Mouse (Mus musculus): ENCODE measurements around the gene Evi5. TPM values are rescaled to one million over a fixed set of nuclear protein-coding genes. Genes with fewer than 3 reads are reported as not detected.

The Evi5 gene
- 43.4 TPM for polyA plus RNA-seq (2021)

DNA sequence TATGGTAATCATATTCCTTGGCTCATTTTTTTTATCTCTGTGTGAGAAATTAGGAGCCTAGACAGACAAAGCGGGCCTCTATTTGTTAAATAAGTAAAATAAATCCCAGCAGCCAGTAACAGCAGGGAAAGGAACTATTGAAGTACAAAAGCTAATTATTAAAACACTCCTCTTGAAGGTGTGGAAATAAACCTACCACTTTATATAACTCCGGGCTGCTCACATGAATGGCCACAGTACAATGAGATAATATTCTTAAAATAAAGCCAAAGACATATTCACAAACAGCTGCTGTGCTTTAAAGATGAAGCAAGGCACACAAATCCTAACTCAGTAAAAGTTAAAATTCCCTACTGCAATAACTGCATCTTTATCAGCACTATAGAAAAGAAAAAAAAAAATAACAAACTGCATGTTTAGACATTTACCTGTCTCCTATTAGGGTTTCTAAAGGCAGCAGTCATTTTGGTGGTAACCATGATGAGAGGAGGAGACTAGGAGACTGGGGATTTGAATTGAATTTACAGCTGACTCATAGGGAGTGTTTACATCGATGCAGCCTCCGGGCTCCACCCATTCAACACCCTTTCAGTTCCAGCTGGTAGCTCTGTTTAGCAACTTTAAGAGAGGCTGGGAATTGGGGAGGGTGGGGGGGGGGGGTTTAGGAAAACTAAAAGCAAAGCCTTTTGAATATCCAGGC lies at the start of gene Evi5:
TSS of gene Evi5 (minus strand) at position 547 of the 700 bp plus-strand sequence.
- ChIA-PET CTCF (no interaction called here), POLR2A (interaction anchor here (1.9 kb wide), 1 partner anchor 23 kb away, joined by 5 read pairs; no protein-coding TSS in a partner anchor)
- DNase-seq (ENCODE audit: low read depth, low spot score) (no peak), ATAC-seq (peak; percentile 39)
- peaks cover 6% of the 10 kb centered on the region for H3K27me3 ChIP-seq
- in situ Hi-C loops (cut with MboI; ENCODE audit: low pct_unique_long_range_greater_than_20kb) = no loop called here
- TF ChIP-seq CTCF (IDR thresholded peaks at IDR 0.05) = no peak

DNA sequence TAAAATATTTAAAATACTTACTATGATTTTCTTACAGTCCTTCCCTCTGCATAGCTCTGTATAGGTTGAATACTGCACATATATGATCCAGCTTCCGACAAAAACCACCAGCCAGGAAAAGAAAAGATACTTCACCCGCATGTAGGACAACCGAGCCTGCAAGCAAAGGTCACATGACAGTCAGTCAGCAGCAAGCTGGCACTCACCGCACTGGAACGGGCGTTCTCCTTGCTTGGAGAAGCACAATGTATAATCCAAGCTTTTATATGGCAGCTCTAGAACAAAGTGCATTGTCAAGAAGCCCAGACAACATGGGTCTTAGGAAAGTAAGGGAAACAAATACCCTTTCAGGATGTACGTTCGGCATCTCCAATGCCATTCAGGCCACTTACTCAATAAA lies 49.7 kb upstream of the Evi5 start:
- ChIA-PET CTCF (interaction anchor here (1.2 to 2.1 kb wide), 3 partner anchors 13 to 80 kb away, joined by 5 to 11 read pairs (median 6); partner anchors contain the start of gene Fam69a), POLR2A (no interaction called here)
- in situ Hi-C loops (cut with MboI; ENCODE audit: low pct_unique_long_range_greater_than_20kb) = loop anchor here (25.0 kb wide), 1 partner anchor 738 kb away; the partner anchor contains the start of genes Dgkq and Idua

DNA sequence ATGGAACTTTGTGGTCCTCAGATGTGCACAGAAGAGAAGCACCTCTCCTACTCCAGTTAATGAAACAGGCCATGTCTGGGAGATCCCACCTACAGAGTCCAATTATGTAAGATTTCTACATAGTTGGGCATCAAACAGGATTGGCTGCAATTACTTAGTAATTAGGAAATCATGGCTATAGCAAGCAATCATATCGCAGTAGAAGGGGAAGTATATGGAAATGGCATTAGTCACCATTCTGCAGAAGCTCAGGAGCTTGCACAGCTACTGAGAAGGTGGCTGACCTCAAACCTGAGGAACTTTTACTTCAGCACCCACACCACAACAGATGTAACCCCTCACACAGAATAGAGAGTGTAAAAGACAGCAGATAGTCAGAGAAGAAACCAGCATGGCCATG lies 47.9 kb upstream of the Evi5 start:
- DNase-seq (ENCODE audit: low read depth, low spot score) (no peak), ATAC-seq (no peak)
- no peaks in the 10 kb centered on the region for H3K27me3 ChIP-seq
- ChIA-PET CTCF (interaction anchor here (1.0 to 5.0 kb wide), 14 partner anchors 10 to 193 kb away, joined by 3 to 61 read pairs (median 7); partner anchors contain the start of gene Fam69a), POLR2A (no interaction called here)
- no peak for TF ChIP-seq CTCF (IDR thresholded peaks at IDR 0.05)
- in situ Hi-C loops (cut with MboI; ENCODE audit: low pct_unique_long_range_greater_than_20kb) = loop anchor here (25.0 kb wide), 1 partner anchor 739 kb away; the partner anchor contains the start of genes Dgkq and Idua

More for the DNA sequence above, 49.7 kb upstream of the Evi5 start:
- TF ChIP-seq CTCF (IDR thresholded peaks at IDR 0.05) = no peak
- H3K27me3 ChIP-seq = no peaks in the 10 kb centered on the region
- ATAC-seq = no peak
- DNase-seq (ENCODE audit: low read depth, low spot score) = no peak

DNA sequence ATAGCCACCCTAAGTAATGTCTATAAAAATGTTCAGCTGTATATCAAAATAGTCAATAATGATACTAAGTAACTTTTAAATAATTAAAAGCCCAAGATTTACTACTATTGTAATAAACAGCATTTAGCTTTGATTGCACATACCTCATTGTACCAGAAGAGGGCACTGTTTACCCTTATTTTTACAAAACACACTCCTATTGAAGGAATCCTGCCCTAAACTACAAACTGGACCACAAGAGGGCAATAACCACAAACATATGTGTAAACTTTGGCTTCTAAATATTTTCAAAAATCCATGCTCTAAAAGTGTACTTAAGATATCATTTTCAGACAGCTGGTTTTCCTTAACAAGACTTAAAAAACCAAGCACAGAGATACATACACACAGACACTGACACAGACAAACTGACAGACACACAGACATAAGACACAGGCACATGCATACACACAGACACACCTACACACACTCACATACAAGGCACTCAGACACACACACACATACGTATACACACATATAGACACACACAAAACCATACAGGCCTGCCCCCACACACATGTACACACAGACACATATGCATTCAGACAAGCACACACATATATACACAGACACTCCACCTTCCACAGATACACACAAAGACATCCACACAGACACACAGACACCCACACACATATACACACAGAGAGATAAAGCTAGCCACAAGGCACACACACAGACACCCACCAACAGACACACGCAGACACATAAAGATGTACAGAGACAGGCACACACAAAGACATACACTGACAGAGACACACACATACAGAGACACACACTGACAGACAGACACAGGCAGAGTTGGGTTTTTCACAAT lies 46.7 kb upstream of the Evi5 start:
- CTCF ChIA-PET = interaction anchor here (0.6 to 5.0 kb wide), 46 partner anchors 9 to 237 kb away, joined by 3 to 61 read pairs (median 5); partner anchors contain the start of gene Fam69a
- TF ChIP-seq CTCF (IDR thresholded peaks at IDR 0.05) = peak; percentile 78
- DNase-seq (ENCODE audit: low read depth, low spot score) (peak; percentile 55), ATAC-seq (peak; percentile 69)
- no peaks in the 10 kb centered on the region for H3K27me3 ChIP-seq
- in situ Hi-C loops (cut with MboI; ENCODE audit: low pct_unique_long_range_greater_than_20kb) = loop anchor here (25.0 kb wide), 1 partner anchor 741 kb away; the partner anchor contains the start of genes Dgkq and Idua
- POLR2A ChIA-PET = interaction anchor here (0.6 kb wide), 1 partner anchor 28 kb away, joined by 3 read pairs; no protein-coding TSS in a partner anchor

DNA sequence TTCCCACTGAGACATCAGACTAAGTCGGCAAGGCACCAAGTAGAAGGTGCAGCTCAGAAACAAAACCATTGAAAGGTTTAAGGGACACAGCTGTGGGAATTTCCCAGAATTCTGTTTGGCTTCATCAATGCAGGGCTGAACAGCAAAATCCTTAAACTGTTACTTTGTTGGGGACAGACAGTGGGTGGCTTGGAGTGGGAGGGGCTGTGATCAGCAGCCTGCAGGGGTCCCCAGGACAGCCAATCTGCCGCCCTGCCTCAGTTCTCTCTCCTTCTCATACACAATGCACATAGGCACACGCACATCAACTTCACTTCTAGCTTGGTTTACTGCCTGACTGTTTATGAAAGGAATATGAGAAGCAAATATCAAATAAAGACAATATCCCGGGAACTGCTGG lies 40.4 kb upstream of the Evi5 start:
- no peak for TF ChIP-seq CTCF (IDR thresholded peaks at IDR 0.05)

DNA sequence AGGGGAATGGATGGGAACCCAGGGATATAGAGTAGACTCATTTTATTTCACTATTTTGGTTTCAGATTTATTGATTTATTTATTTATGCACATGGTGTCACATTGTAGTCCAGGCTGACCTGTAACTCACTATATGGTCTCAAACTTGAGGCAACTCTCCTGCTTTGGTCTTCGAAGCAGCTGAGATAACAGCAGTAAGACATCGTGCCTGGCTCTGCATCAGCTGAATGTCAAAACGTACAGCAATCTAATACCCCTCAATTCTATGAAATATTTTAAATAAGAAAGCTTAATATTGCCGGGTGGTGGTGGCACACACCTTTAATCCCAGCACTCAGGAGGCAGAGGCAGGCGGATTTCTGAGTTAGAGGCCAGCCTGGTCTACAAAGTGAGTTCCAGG lies 36.1 kb upstream of the Evi5 start:
- H3K27me3 ChIP-seq = no peaks in the 10 kb centered on the region
- TF ChIP-seq CTCF (IDR thresholded peaks at IDR 0.05) = no peak
- in situ Hi-C loops (cut with MboI; ENCODE audit: low pct_unique_long_range_greater_than_20kb) = loop anchor here (25.0 kb wide), 1 partner anchor 751 kb away; the partner anchor contains the start of genes Dgkq and Idua
- CTCF ChIA-PET = interaction anchor here (0.9 kb wide), 1 partner anchor 10 kb away, joined by 3 read pairs; no protein-coding TSS in a partner anchor
- ATAC-seq = no peak
- DNase-seq (ENCODE audit: low read depth, low spot score) = no peak
- POLR2A ChIA-PET = interaction anchor here (0.8 kb wide), 1 partner anchor 143 kb away, joined by 7 read pairs; no protein-coding TSS in a partner anchor

More for the DNA sequence above, 40.4 kb upstream of the Evi5 start:
- ChIA-PET CTCF (interaction anchor here (0.7 to 3.0 kb wide), 3 partner anchors 7 to 190 kb away, joined by 3 to 14 read pairs (median 6); no protein-coding TSS in a partner anchor), POLR2A (interaction anchor here (1.1 kb wide), 1 partner anchor 72 kb away, joined by 3 read pairs; the partner anchor contains the start of gene Fam69a)
- DNase-seq (ENCODE audit: low read depth, low spot score) (no peak), ATAC-seq (no peak)
- no peaks in the 10 kb centered on the region for H3K27me3 ChIP-seq
- in situ Hi-C loops (cut with MboI; ENCODE audit: low pct_unique_long_range_greater_than_20kb) = loop anchor here (25.0 kb wide), 1 partner anchor 747 kb away; the partner anchor contains the start of genes Dgkq and Idua

DNA sequence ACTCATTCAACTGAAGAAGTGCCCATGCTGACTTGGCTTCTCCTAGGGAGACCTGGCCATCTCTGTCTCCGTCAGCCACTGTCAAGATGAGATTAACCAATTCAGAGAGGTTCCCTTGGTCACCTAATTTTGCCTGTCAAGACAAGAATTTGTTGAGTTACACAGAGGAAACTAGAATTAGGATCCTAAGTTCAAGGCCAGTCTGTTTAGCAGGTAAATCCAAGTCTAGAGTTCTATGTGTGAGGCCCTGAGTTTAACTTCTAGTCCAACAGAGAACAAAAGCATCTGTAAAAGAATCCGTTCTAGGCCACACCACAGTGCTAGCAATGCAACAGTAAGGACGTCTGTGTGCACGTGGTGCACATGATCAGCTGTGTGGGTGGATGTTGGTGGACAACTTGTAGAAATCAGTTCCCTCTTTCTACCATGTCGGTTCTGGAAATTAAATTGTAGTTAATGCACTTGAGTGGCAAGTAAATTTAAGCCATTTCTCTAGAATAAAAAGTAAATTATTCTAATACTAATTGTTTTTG lies 35.2 kb upstream of the Evi5 start:
- ATAC-seq (no peak), DNase-seq (ENCODE audit: low read depth, low spot score) (no peak)
- CTCF ChIA-PET = interaction anchor here (0.9 kb wide), 1 partner anchor 10 kb away, joined by 3 read pairs; no protein-coding TSS in a partner anchor
- POLR2A ChIA-PET = no interaction called here
- in situ Hi-C loops (cut with MboI; ENCODE audit: low pct_unique_long_range_greater_than_20kb) = loop anchor here (25.0 kb wide), 1 partner anchor 752 kb away; the partner anchor contains the start of genes Dgkq and Idua
- no peak for TF ChIP-seq CTCF (IDR thresholded peaks at IDR 0.05)
- no peaks in the 10 kb centered on the region for H3K27me3 ChIP-seq

DNA sequence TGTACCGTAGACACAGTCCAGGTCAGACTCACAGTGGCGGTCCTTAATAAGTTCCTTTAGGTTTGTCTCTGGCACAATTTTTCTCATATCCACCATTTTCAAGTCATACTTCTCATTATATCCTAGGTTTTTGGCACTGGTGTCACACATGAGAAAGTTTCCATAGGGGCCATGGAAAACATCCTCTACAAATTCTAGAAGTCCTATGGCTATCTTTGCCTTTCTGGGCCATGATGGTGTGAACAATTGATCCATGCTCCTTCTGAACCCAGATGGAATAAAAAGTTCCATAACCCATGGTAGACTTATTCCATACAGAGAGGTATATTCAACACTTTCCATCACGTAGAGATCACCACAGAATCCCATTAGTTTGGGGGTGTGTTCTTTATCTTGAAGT lies 34.8 kb upstream of the Evi5 start:
- POLR2A ChIA-PET = no interaction called here
- in situ Hi-C loops (cut with MboI; ENCODE audit: low pct_unique_long_range_greater_than_20kb) = loop anchor here (25.0 kb wide), 1 partner anchor 753 kb away; the partner anchor contains the start of genes Dgkq and Idua
- TF ChIP-seq CTCF (IDR thresholded peaks at IDR 0.05) = no peak
- CTCF ChIA-PET = interaction anchor here (3.3 to 4.1 kb wide), 2 partner anchors 7 to 12 kb away, joined by 14 to 20 read pairs; no protein-coding TSS in a partner anchor
- no peaks in the 10 kb centered on the region for H3K27me3 ChIP-seq
- DNase-seq (ENCODE audit: low read depth, low spot score) = no peak
- ATAC-seq = no peak

DNA sequence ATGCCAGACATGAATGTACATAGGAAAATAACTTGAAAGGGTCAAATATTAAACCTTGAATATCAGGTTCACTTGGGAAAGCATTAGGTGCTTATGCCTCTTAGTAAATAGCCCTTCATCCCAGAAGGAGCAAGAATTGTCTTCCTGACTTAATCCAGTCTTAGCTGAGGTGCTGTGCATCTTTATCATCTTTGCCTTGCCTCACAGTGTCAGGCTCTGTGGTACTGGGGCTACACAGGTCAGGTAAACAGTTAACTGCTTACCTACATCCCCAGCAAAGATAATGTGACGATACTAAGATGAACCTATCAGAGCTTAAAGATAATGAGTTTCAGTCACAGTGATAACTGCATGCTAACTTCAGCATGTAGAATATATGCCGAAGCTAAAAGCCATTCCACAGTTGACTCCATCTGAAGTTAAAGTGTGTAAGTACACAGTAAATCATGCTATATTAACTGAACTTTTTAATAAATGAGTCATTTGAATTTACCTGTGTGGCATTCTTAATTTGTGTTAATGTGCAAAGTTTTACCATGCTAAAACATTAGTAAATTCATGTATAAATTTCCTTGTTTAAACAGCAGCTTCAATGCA lies 33.7 kb upstream of the Evi5 start:
- in situ Hi-C loops (cut with MboI; ENCODE audit: low pct_unique_long_range_greater_than_20kb) = loop anchor here (25.0 kb wide), 1 partner anchor 754 kb away; the partner anchor contains the start of genes Dgkq and Idua
- ATAC-seq = no peak
- ChIA-PET POLR2A (no interaction called here), CTCF (interaction anchor here (3.3 to 4.1 kb wide), 2 partner anchors 8 to 13 kb away, joined by 14 to 20 read pairs; no protein-coding TSS in a partner anchor)
- TF ChIP-seq CTCF (IDR thresholded peaks at IDR 0.05) = no peak
- H3K27me3 ChIP-seq = no peaks in the 10 kb centered on the region
- DNase-seq (ENCODE audit: low read depth, low spot score) = no peak

Measured in Patski (cell line).